Mouse (Mus musculus): ENCODE results near the gene Dlst.

DNA sequence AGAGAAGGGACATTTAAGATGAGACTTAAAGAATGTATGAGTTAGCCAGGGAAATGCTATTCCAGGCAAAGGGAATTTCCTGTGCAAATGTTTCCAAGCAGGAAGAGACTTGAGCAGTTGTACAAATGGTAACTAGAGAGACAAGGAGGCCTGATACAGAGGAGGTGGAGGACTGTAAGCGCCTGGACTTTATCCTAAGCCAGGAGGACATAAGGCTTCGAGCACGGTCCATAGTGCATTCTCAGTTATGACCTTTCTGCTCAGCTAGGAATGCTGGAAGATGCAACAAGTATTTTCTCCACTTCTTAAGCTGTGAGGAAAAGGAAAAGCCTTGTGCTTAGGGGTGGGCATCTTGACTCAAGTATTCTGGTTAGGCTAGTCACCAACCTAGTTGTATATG lies 2.7 kb downstream of the Dlst start:
- TF ChIP-seq E2F4 (IDR thresholded peaks at IDR 0.05; ENCODE audit: insufficient read depth) (no peak), TCF12 (IDR thresholded peaks at IDR 0.05; ENCODE audit: insufficient read depth, poor library complexity, severe bottlenecking) (no peak), POLR2A (IDR thresholded peaks at IDR 0.05; ENCODE audit: insufficient read length, low read depth) (no peak)

All from myocyte (in vitro differentiated cells).